Mouse (Mus musculus) hindbrain, embryonic 14.5 days (tissue): Measurements from ENCODE around the gene Hist1h2ae. TPM values are rescaled to one million over a fixed set of nuclear protein-coding genes. Genes with fewer than 3 reads are reported as not detected.
"Not testable (repeated sequence)": the region's sequence is repeated elsewhere in the genome, so short reads cannot be mapped to it uniquely, and the experiment has no call there.

Experiments used
- ATAC-seq: fragments of 200-750 bp; cut with Nextera tagmentation; 2 replicates; pipeline ENCODE4 v1.8.0; 2017; ENCODE audit warnings: moderate number of reproducible peaks, mild to moderate bottlenecking, moderate TSS enrichment, moderate library complexity; ENCODE audit not compliant: low FRiP score
- DNase-seq: peaks from one replicate; pipeline ENCODE4 v3.0.0-alpha.2; 2015; ENCODE audit warnings: low spot score
- H3K27ac ChIP-seq: fragments of 300-500 bp; sonication (generic); 2 replicates; pipeline ENCODE4 v1.5.1; 2014; ENCODE audit warnings: mild to moderate bottlenecking, moderate library complexity
- H3K27me3 ChIP-seq: fragments of 300-500 bp; sonication (generic); 2 replicates; pipeline ENCODE4 v1.6.1; 2014; ENCODE audit warnings: mild to moderate bottlenecking, low read length, mixed read lengths; ENCODE audit not compliant: control insufficient read depth, insufficient read depth
- H3K36me3 ChIP-seq: fragments of 300-500 bp; sonication (generic); replicated peaks from 2 replicates; pipeline ENCODE4 v1.6.1; 2014; ENCODE audit not compliant: control insufficient read depth, insufficient read depth
- H3K4me1 ChIP-seq: fragments of 300-500 bp; sonication (generic); replicated peaks from 2 replicates; pipeline ENCODE4 v1.6.1; 2014; ENCODE audit warnings: antibody characterized with exemption, low read length, mixed read lengths; ENCODE audit not compliant: control insufficient read depth, insufficient read depth
- H3K4me2 ChIP-seq: fragments of 300-500 bp; sonication (generic); replicated peaks from 2 replicates; pipeline ENCODE4 v1.6.1; 2014; ENCODE audit warnings: mild to moderate bottlenecking, moderate library complexity
- H3K4me3 ChIP-seq: fragments of 300-500 bp; sonication (generic); replicated peaks from 2 replicates; pipeline ENCODE4 v1.5.1; 2014; ENCODE audit warnings: mild to moderate bottlenecking, low read length
- H3K9ac ChIP-seq: fragments of 300-500 bp; sonication (generic); 2 replicates; pipeline ENCODE4 v1.6.1; 2014
- H3K9me3 ChIP-seq: fragments of 300-500 bp; sonication (generic); 2 replicates; pipeline ENCODE4 v1.6.1; 2016; ENCODE audit warnings: low read length; ENCODE audit not compliant: control insufficient read depth
- WGBS: fragments of 180-500 bp; shearing (Covaris S2); extraction: QIAGEN DNeasy Blood & Tissue Kit; methylation state at CpG from one replicate; pipeline ENCODE4 v1.1.7; 2014; 5-methylcytosine and 5-hydroxymethylcytosine counted together
- polyA plus RNA-seq: library from polyadenylated mRNA; unstranded; fragments of >200 nt; fragmentation: Nextera tagmentation; extraction: Ambion mirVana; gene quantifications from 2 replicates; pipeline ENCODE4 v1.2.1, GENCODE M21; 2014

Gene Hist1h2ae
- polyA plus RNA-seq, 1 experiment from 2014 or later, result 22.5 TPM

- not testable (repeated sequence) for H3K9me3 ChIP-seq, H3K27me3 ChIP-seq, ATAC-seq, H3K36me3 ChIP-seq
- peak; percentile 51 for DNase-seq
- Histone ChIP-seq H3K4me2 (peak overlapping the region; percentile 67), H3K4me1 (peaks cover 33% of the 10 kb centered on the region), H3K4me3 (peak overlapping the region; percentile 32), H3K9ac (peak overlapping the region; percentile 63), H3K27ac (peak overlapping the region; percentile 85)
- 1% methylated on average over 11 of the region's 34 CpGs for WGBS
Observed at GRCm38 (mm10) chr13:23571504-23572217, 641 bp upstream of the Hist1h2ae start.

- H3K9ac ChIP-seq, result peak overlapping the region; percentile 56
- H3K27me3 ChIP-seq, H3K9me3 ChIP-seq, DNase-seq, ATAC-seq, H3K36me3 ChIP-seq: not testable (repeated sequence)
- peak overlapping the region; percentile 85 for H3K27ac ChIP-seq
- peak overlapping the region; percentile 32 for H3K4me3 ChIP-seq
- H3K4me2 ChIP-seq, result peak overlapping the region; percentile 67
- H3K4me1 ChIP-seq, result peaks cover 25% of the 10 kb centered on the region
- 2% methylated on average over 22 of the region's 41 CpGs for WGBS
Observed at GRCm38 (mm10) chr13:23570261-23571021, 579 bp downstream of the Hist1h2ae start.

GRCm38 (mm10) chr13:23564482-23564881, 6.5 kb downstream of the Hist1h2ae start:
- H3K9ac ChIP-seq, result no peak overlapping the region
- H3K27ac ChIP-seq, result peak overlapping the region; percentile 96; the same call in 1 of the 2 replicates
- H3K4me2 ChIP-seq, result no peak overlapping the region
- DNase-seq (no peak), ATAC-seq (no peak)
- H3K36me3 ChIP-seq, result no peaks in the 10 kb centered on the region
- 86% methylated on average over 2 of the region's 2 CpGs for WGBS
- no peaks in the 10 kb centered on the region for H3K27me3 ChIP-seq
- no peaks in the 10 kb centered on the region for H3K9me3 ChIP-seq
- no peak overlapping the region for H3K4me3 ChIP-seq
- H3K4me1 ChIP-seq, result no peaks in the 10 kb centered on the region

GRCm38 (mm10) chr13:23562699-23563462, 8.1 kb downstream of the Hist1h2ae start:
- Histone ChIP-seq H3K4me3 (peak overlapping the region; percentile 34), H3K4me1 (no peaks in the 10 kb centered on the region), H3K27ac (peak overlapping the region; percentile 96), H3K4me2 (peak overlapping the region; percentile 67), H3K9ac (peak overlapping the region; percentile 62), H3K27me3 (no peaks in the 10 kb centered on the region), H3K9me3 (no peaks in the 10 kb centered on the region), H3K36me3 (no peaks in the 10 kb centered on the region)
- peak; percentile 83 for DNase-seq
- peak; percentile 63 for ATAC-seq
- WGBS, result 3% methylated on average over 18 of the region's 18 CpGs

GRCm38 (mm10) chr13:23561883-23562659, 8.9 kb downstream of the Hist1h2ae start, which contains the start of gene Hist1h3e:
Gene Hist1h3e, minus strand, starts transcription at chr13:23562369.
- ATAC-seq, result peak; percentile 96

GRCm38 (mm10) chr13:23561531-23561882, 9.5 kb downstream of the Hist1h2ae start:
- not testable (repeated sequence) for DNase-seq, ATAC-seq, H3K36me3 ChIP-seq, H3K27me3 ChIP-seq, H3K4me1 ChIP-seq, H3K9me3 ChIP-seq
- 0% methylated on average over 2 of the region's 5 CpGs for WGBS
- Histone ChIP-seq H3K9ac (peak overlapping the region; percentile 62; the same call in 1 of the 2 replicates), H3K4me2 (peak overlapping the region; percentile 67), H3K4me3 (peak overlapping the region; percentile 34), H3K27ac (peak overlapping the region; percentile 96)

More at GRCm38 (mm10) chr13:23561883-23562659, 8.9 kb downstream of the Hist1h2ae start, which contains the start of gene Hist1h3e:
- not testable (repeated sequence) for H3K27me3 ChIP-seq, H3K9me3 ChIP-seq, H3K36me3 ChIP-seq, H3K4me1 ChIP-seq
- peak within 1 kb of the TSS; percentile 67 for H3K4me2 ChIP-seq
- WGBS, result under 1% methylated on average over 46 of the region's 67 CpGs
- peak; percentile 98 for DNase-seq
- peak within 1 kb of the TSS; percentile 62 for H3K9ac ChIP-seq
- peak within 1 kb of the TSS; percentile 34 for H3K4me3 ChIP-seq
- peak within 1 kb of the TSS; percentile 96 for H3K27ac ChIP-seq

GRCm38 (mm10) chr13:23560699-23561098, 10.3 kb downstream of the Hist1h2ae start:
- 13% methylated on average over 2 of the region's 2 CpGs for WGBS
- ATAC-seq, H3K4me1 ChIP-seq, H3K36me3 ChIP-seq, H3K9me3 ChIP-seq, H3K4me3 ChIP-seq, DNase-seq, H3K27me3 ChIP-seq, H3K27ac ChIP-seq, H3K9ac ChIP-seq: not testable (repeated sequence)
- H3K4me2 ChIP-seq, result peak overlapping the region; percentile 29; the same call in 1 of the 2 replicates

- no peak overlapping the region for H3K4me3 ChIP-seq
- H3K27me3 ChIP-seq, result no peaks in the 10 kb centered on the region
- DNase-seq (no peak), ATAC-seq (no peak)
- peak overlapping the region; percentile 83 for H3K4me2 ChIP-seq
- no peaks in the 10 kb centered on the region for H3K36me3 ChIP-seq
- 81% methylated on average over 3 of the region's 3 CpGs for WGBS
- peaks cover 16% of the 10 kb centered on the region for H3K4me1 ChIP-seq
- H3K27ac ChIP-seq, result no peak overlapping the region
- no peaks in the 10 kb centered on the region for H3K9me3 ChIP-seq
- no peak overlapping the region for H3K9ac ChIP-seq
Observed at GRCm38 (mm10) chr13:23556906-23557305, 14.1 kb downstream of the Hist1h2ae start.
